Mouse (Mus musculus) layer of hippocampus, adult 18-20 months (tissue): Measurements from ENCODE around the gene Gm4027. TPM values are rescaled to one million over a fixed set of nuclear protein-coding genes. Genes with fewer than 3 reads are reported as not detected.
"Not testable (repeated sequence)": the region's sequence is repeated elsewhere in the genome, so short reads cannot be mapped to it uniquely, and the experiment has no call there.

Source experiments
- DNase-seq, 2 experiments: peaks; one replicate each; pipeline ENCODE4 v3.0.0; 2022; ENCODE audit warnings: low spot score in 2 of 2
- long read RNA-seq: library from polyadenylated mRNA; stranded (forward); transcript quantifications from one replicate; pipeline ENCODE4 v2.0.0, GENCODE M21; 2021
- total RNA-seq, 2 experiments: library from RNA; stranded (reverse); gene quantifications; 2 replicates each; pipeline ENCODE4 v1.2.3; 2021

Gm4027 gene
- not detected for total RNA-seq
- long read RNA-seq, result 0 reads

GRCm38 (mm10) chr12:87618569-87618968 lies at the start of gene Gm4027:
TSS of gene Gm4027 (plus strand) at chr12:87618869.
- not testable (repeated sequence) for DNase-seq

- DNase-seq, result not testable (repeated sequence)
These were observed 17.3 kb upstream of the Gm4027 start for GRCm38 (mm10) chr12:87601388-87601787.

GRCm38 (mm10) chr12:87602388-87602787 lies 16.3 kb upstream of the Gm4027 start, which contains the start of gene Oog1:
TSS of gene Oog1 (plus strand) at chr12:87602688.
- not testable (repeated sequence) for DNase-seq

- DNase-seq, result not testable (repeated sequence)
These were observed 25.9 kb downstream of the Gm4027 start, which contains the start of gene Gm16381 for GRCm38 (mm10) chr12:87644520-87644919. TSS of gene Gm16381 (minus strand) at chr12:87644620.

- not testable (repeated sequence) for DNase-seq
These were observed 34.4 kb downstream of the Gm4027 start for GRCm38 (mm10) chr12:87652916-87653703.

Other genes starting within 250 kb of the Gm4027 start
- 10 to 100 TPM; 24.6 to 40.9 TPM for gene Sptlc2, start 230.5 kb upstream of the Gm4027 start, total RNA-seq
- 10 to 100 TPM; 94.4 to 97.2 TPM for gene Slirp, start 175.0 kb upstream of the Gm4027 start, total RNA-seq
- gene Alkbh1, start 174.9 kb upstream of the Gm4027 start, total RNA-seq, result 10 to 100 TPM; 19.4 to 21.0 TPM
- gene Snw1, start 146.6 kb upstream of the Gm4027 start, total RNA-seq, result 10 to 100 TPM; 62.3 to 68.8 TPM
- not detected for gene Gm5788, start 124.1 kb upstream of the Gm4027 start, total RNA-seq
- not detected for gene Gm8300, start 104.6 kb upstream of the Gm4027 start, total RNA-seq
- gene Oog1, start 16.2 kb upstream of the Gm4027 start, total RNA-seq, result not detected
- not detected for gene Gm16381, start 25.8 kb downstream of the Gm4027 start, total RNA-seq
- not detected for gene Gm21319, start 156.9 kb downstream of the Gm4027 start, total RNA-seq
- not detected for gene Gm21936, start 176.6 kb downstream of the Gm4027 start, total RNA-seq
- not detected for gene BB287469, start 197.7 kb downstream of the Gm4027 start, total RNA-seq
- gene Gm2001, start 223.5 kb downstream of the Gm4027 start, total RNA-seq, result not detected